ENCODE assay signal across 23 mouse cellular contexts in the genomic region with DNA sequence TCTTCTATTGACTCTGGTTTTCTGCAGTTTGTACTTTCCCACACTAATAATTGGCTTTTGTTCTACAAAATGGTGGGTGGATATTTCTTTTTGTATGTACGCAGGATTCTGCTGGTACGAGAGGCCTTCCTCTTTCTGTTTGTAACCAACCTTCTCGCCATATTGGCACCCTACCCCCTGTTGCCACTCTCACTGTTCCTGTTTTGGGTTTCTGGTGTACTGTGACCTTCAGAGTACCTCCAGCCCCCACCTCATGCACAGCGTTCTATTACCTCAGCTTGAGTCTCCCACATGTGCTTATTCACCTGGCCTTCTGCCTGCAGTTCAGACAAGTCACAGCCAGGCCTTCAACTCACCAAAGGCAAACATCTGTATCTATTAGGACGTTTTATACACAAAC. TPM values are rescaled to one million over a fixed set of nuclear protein-coding genes. Genes with fewer than 3 reads are reported as not detected.
A peak's percentile ranks its signal among the peaks of the same experiment; 100 is the strongest.
DNase-seq lines count a peak whose midpoint lies in the region; ATAC-seq lines count a peak whose summit lies in the region.
"Had no signal": no experiment of that assay in that cellular context is flagged by ENCODE, and none has a peak within 500 bp of the region (broad histone marks: within the 10 kb centered on the region; RNA-seq: fewer than 3 reads in every experiment).

No protein-coding gene starts in this region.

- no peak overlapping the region for H3K4me2 ChIP-seq in forebrain, embryonic 15.5 days (replicated peaks)
- H3K4me2 ChIP-seq in midbrain, embryonic 15.5 days, result no peak overlapping the region
- H3K4me2 ChIP-seq: embryonic facial prominence, embryonic 12.5 days; embryonic facial prominence, embryonic 15.5 days; heart, embryonic 11.5 days; hindbrain, embryonic 14.5 days had no signal

- no peaks in the 10 kb centered on the region for H3K9me3 ChIP-seq in forebrain, embryonic 15.5 days
- no peaks in the 10 kb centered on the region for H3K9me3 ChIP-seq in midbrain, embryonic 15.5 days
- H3K9me3 ChIP-seq: embryonic facial prominence, embryonic 12.5 days; embryonic facial prominence, embryonic 15.5 days; G1E; hindbrain, embryonic 10.5 days had no signal

- H3K27me3 ChIP-seq in forebrain, embryonic 15.5 days, result no peaks in the 10 kb centered on the region
- no peaks in the 10 kb centered on the region for H3K27me3 ChIP-seq in midbrain, embryonic 15.5 days (replicated peaks)
- H3K27me3 ChIP-seq: CH12.LX; embryonic facial prominence, embryonic 12.5 days; embryonic facial prominence, embryonic 15.5 days; Patski had no signal

- peak; percentile 9 for ATAC-seq in CD4-positive, CD25-positive, alpha-beta regulatory T cell, adult 4 months
- ATAC-seq in megakaryocyte, adult 5-6 weeks (ENCODE audit: poor library complexity, severe bottlenecking), result peak; percentile 72
- no peak for ATAC-seq in forebrain, embryonic 15.5 days (replicated peaks)
- ATAC-seq in midbrain, embryonic 15.5 days (replicated peaks), result no peak
- ATAC-seq: forebrain, embryonic 14.5 days; intestine, postnatal 0 days; Patski had no signal

- peak; percentile 27 for DNase-seq in A20 (ENCODE audit: low read depth, low spot score)
- DNase-seq in right cerebral cortex, adult 2 months (ENCODE audit: low spot score in 2 of 2), result no peak
- DNase-seq: adrenal gland, postnatal 25 days; cerebellum, adult 11-12 months; cerebellum, adult 8-10 months; cerebellum, postnatal 14 days; gastrocnemius, postnatal 25 days had no signal

- peaks cover 26% of the 10 kb centered on the region for H3K36me3 ChIP-seq in forebrain, embryonic 15.5 days
- peaks cover 7% of the 10 kb centered on the region for H3K36me3 ChIP-seq in midbrain, embryonic 15.5 days (replicated peaks)

- WGBS in forebrain, embryonic 15.5 days, result 85% methylated on average over 5 of the region's 5 CpGs
- 91% methylated on average over 5 of the region's 5 CpGs for WGBS in midbrain, embryonic 15.5 days

- H3K9ac ChIP-seq in forebrain, embryonic 15.5 days (replicated peaks), result no peak overlapping the region
- no peak overlapping the region for H3K9ac ChIP-seq in midbrain, embryonic 15.5 days
- H3K9ac ChIP-seq: embryonic facial prominence, embryonic 12.5 days; embryonic facial prominence, embryonic 15.5 days; hindbrain, embryonic 14.5 days had no signal

- no peak overlapping the region for H3K4me3 ChIP-seq in forebrain, embryonic 15.5 days
- no peak overlapping the region for H3K4me3 ChIP-seq in midbrain, embryonic 15.5 days
- H3K4me3 ChIP-seq: embryonic facial prominence, embryonic 12.5 days; embryonic facial prominence, embryonic 15.5 days; hindbrain, embryonic 10.5 days had no signal

- no peaks in the 10 kb centered on the region for H3K4me1 ChIP-seq in forebrain, embryonic 15.5 days
- no peaks in the 10 kb centered on the region for H3K4me1 ChIP-seq in midbrain, embryonic 15.5 days
- H3K4me1 ChIP-seq: embryonic facial prominence, embryonic 12.5 days; embryonic facial prominence, embryonic 15.5 days; hindbrain, embryonic 10.5 days had no signal

- no peak overlapping the region for H3K27ac ChIP-seq in forebrain, embryonic 15.5 days (replicated peaks)
- no peak overlapping the region for H3K27ac ChIP-seq in midbrain, embryonic 15.5 days
- H3K27ac ChIP-seq: embryonic facial prominence, embryonic 12.5 days; embryonic facial prominence, embryonic 15.5 days; hindbrain, embryonic 10.5 days; hindbrain, embryonic 14.5 days had no signal

RNA-seq across cellular contexts. Expression of gene 1810049J17Rik, which starts 28.1 kb away (rescaled TPM):
- not detected for polyA plus RNA-seq in CD4-positive, CD25-positive, alpha-beta regulatory T cell, adult 4 months (2017; shearing (Covaris generic))
- not detected in 2 replicates for total RNA-seq in megakaryocyte, adult 5-6 weeks (2015)
- not detected in 2 replicates for total RNA-seq in megakaryocyte, adult 5-6 weeks (2017)
- 0.80 and 0.91 TPM in 2 replicates for polyA plus RNA-seq in forebrain, embryonic 15.5 days (2015; fragmentation: Nextera tagmentation; extraction: Ambion mirVana)
- 1.1 TPM in 2 replicates for polyA plus RNA-seq in midbrain, embryonic 15.5 days (2015; fragmentation: Nextera tagmentation; extraction: Ambion mirVana)
- total RNA-seq: adrenal gland, postnatal 25 days had no signal
- polyA plus RNA-seq: brain, embryonic 14.5 days; forebrain, embryonic 11.5 days; heart, embryonic 11.5 days had no signal

RNA-seq across cellular contexts. Expression of gene Golph3, which starts 28.6 kb away (rescaled TPM):
- polyA plus RNA-seq in CD4-positive, CD25-positive, alpha-beta regulatory T cell, adult 4 months (2017; shearing (Covaris generic)), result 10 to 100 TPM; 17.8 to 30.3 TPM
- total RNA-seq in megakaryocyte, adult 5-6 weeks (2015), result 114 and 122 TPM in 2 replicates
- total RNA-seq in megakaryocyte, adult 5-6 weeks (2017), result 91.6 and 103 TPM in 2 replicates
- polyA plus RNA-seq in forebrain, embryonic 15.5 days (2015; fragmentation: Nextera tagmentation; extraction: Ambion mirVana), result 66.1 and 74.2 TPM in 2 replicates
- polyA plus RNA-seq in midbrain, embryonic 15.5 days (2015; fragmentation: Nextera tagmentation; extraction: Ambion mirVana), result 62.6 and 64.8 TPM in 2 replicates

Comparison
In these comparisons a context has a peak if more than half of its experiments do, and no peak if none do; other contexts are left out.
1. ATAC-seq: peak in CD4-positive, CD25-positive, alpha-beta regulatory T cell, adult 4 months (single experiment) and megakaryocyte, adult 5-6 weeks (single experiment); none in forebrain, embryonic 15.5 days (single experiment) and midbrain, embryonic 15.5 days (single experiment).